Mouse (Mus musculus) liver, embryonic 16.5 days (tissue): ENCODE results near the gene Skp1a. TPM values are rescaled to one million over a fixed set of nuclear protein-coding genes. Genes with fewer than 3 reads are reported as not detected.

Source experiments
- ATAC-seq: fragments of 200-750 bp; cut with Nextera tagmentation; 2 replicates; pipeline ENCODE4 v1.8.0; 2017; ENCODE audit warnings: low read depth, mild to moderate bottlenecking, moderate number of reproducible peaks, moderate library complexity
- H3K27ac ChIP-seq: fragments of 300-500 bp; sonication (generic); 2 replicates; pipeline ENCODE4 v1.5.1; 2014; ENCODE audit warnings: mild to moderate bottlenecking, low read length
- H3K27me3 ChIP-seq: fragments of 300-500 bp; sonication (generic); 2 replicates; pipeline ENCODE4 v1.6.1; 2014; ENCODE audit warnings: low read depth, low read length, mixed read lengths; ENCODE audit not compliant: control insufficient read depth, insufficient read depth
- H3K36me3 ChIP-seq: fragments of 300-500 bp; sonication (generic); 2 replicates; pipeline ENCODE4 v1.6.1; 2014; ENCODE audit warnings: mild to moderate bottlenecking; ENCODE audit not compliant: control insufficient read depth, insufficient read depth
- H3K4me1 ChIP-seq: fragments of 300-500 bp; sonication (generic); 2 replicates; pipeline ENCODE4 v1.6.1; 2014; ENCODE audit warnings: low read depth, low read length, mixed read lengths; ENCODE audit not compliant: control insufficient read depth
- H3K4me2 ChIP-seq: fragments of 300-500 bp; sonication (generic); 2 replicates; pipeline ENCODE4 v1.6.1; 2014; ENCODE audit warnings: low read depth, low read length, mixed read lengths
- H3K4me3 ChIP-seq: fragments of 300-500 bp; sonication (generic); 2 replicates; pipeline ENCODE4 v1.5.1; 2014; ENCODE audit warnings: low read depth, mild to moderate bottlenecking, low read length
- H3K9ac ChIP-seq: fragments of 300-500 bp; sonication (generic); 2 replicates; pipeline ENCODE4 v1.6.1; 2014; ENCODE audit warnings: low read depth, low read length
- H3K9me3 ChIP-seq: fragments of 300-500 bp; sonication (generic); replicated peaks from 2 replicates; pipeline ENCODE4 v1.6.1; 2016; ENCODE audit warnings: low read length; ENCODE audit not compliant: control insufficient read depth
- WGBS: fragments of 180-500 bp; shearing (Covaris S2); extraction: QIAGEN DNeasy Blood & Tissue Kit; methylation state at CpG from one replicate; pipeline ENCODE4 v1.1.7; 2014; ENCODE audit not compliant: insufficient replicate concordance; 5-methylcytosine and 5-hydroxymethylcytosine counted together
- polyA plus RNA-seq: library from polyadenylated mRNA; unstranded; fragments of >200 nt; fragmentation: Nextera tagmentation; extraction: Ambion mirVana; gene quantifications from 2 replicates; pipeline ENCODE4 v1.2.1, GENCODE M21; 2015

Skp1a gene
- polyA plus RNA-seq, 1 experiment from 2014 or later, result 247 TPM

GRCm38 (mm10) chr11:52286301-52286957 is 54.6 kb downstream of the Skp1a start:
- no peaks in the 10 kb centered on the region for H3K9me3 ChIP-seq
- no peak overlapping the region for H3K9ac ChIP-seq

GRCm38 (mm10) chr11:52286958-52287305 is 55.1 kb downstream of the Skp1a start:
- no peak overlapping the region for H3K27ac ChIP-seq
- H3K4me2 ChIP-seq, result no peak overlapping the region
- ATAC-seq, result no peak
- peaks cover 6% of the 10 kb centered on the region for H3K4me1 ChIP-seq
- peaks cover 35% of the 10 kb centered on the region for H3K27me3 ChIP-seq
- WGBS, result 47% methylated on average over 4 of the region's 4 CpGs
- H3K9me3 ChIP-seq, result no peaks in the 10 kb centered on the region
- no peaks in the 10 kb centered on the region for H3K36me3 ChIP-seq
- no peak overlapping the region for H3K9ac ChIP-seq
- H3K4me3 ChIP-seq, result no peak overlapping the region

More at GRCm38 (mm10) chr11:52286301-52286957, 54.6 kb downstream of the Skp1a start:
- peaks cover 6% of the 10 kb centered on the region for H3K4me1 ChIP-seq
- H3K27ac ChIP-seq, result no peak overlapping the region
- H3K27me3 ChIP-seq, result peaks cover 40% of the 10 kb centered on the region
- no peak for ATAC-seq
- WGBS, result 52% methylated on average over 16 of the region's 16 CpGs
- H3K4me2 ChIP-seq, result no peak overlapping the region
- H3K4me3 ChIP-seq, result no peak overlapping the region
- H3K36me3 ChIP-seq, result no peaks in the 10 kb centered on the region

GRCm38 (mm10) chr11:52292346-52292745 is 60.6 kb downstream of the Skp1a start:
- 57% methylated on average over 7 of the region's 7 CpGs for WGBS
- no peak for ATAC-seq

GRCm38 (mm10) chr11:52292894-52293293 is 61.1 kb downstream of the Skp1a start:
- 51% methylated on average over 6 of the region's 6 CpGs for WGBS
- no peak for ATAC-seq
- no peaks in the 10 kb centered on the region for H3K4me1 ChIP-seq

More at GRCm38 (mm10) chr11:52292346-52292745, 60.6 kb downstream of the Skp1a start:
- no peaks in the 10 kb centered on the region for H3K4me1 ChIP-seq
- H3K4me2 ChIP-seq, result no peak overlapping the region
- no peaks in the 10 kb centered on the region for H3K9me3 ChIP-seq
- no peaks in the 10 kb centered on the region for H3K27me3 ChIP-seq
- H3K27ac ChIP-seq, result no peak overlapping the region
- H3K4me3 ChIP-seq, result no peak overlapping the region
- no peaks in the 10 kb centered on the region for H3K36me3 ChIP-seq
- H3K9ac ChIP-seq, result no peak overlapping the region

GRCm38 (mm10) chr11:52294103-52294502 is 62.3 kb downstream of the Skp1a start:
- Histone ChIP-seq H3K4me3 (no peak overlapping the region), H3K27me3 (no peaks in the 10 kb centered on the region), H3K4me1 (no peaks in the 10 kb centered on the region), H3K4me2 (no peak overlapping the region), H3K27ac (no peak overlapping the region), H3K36me3 (no peaks in the 10 kb centered on the region), H3K9ac (no peak overlapping the region), H3K9me3 (no peaks in the 10 kb centered on the region)
- WGBS, result 43% methylated on average over 9 of the region's 9 CpGs
- ATAC-seq, result no peak

More at GRCm38 (mm10) chr11:52292894-52293293, 61.1 kb downstream of the Skp1a start:
- Histone ChIP-seq H3K4me2 (no peak overlapping the region), H3K9me3 (no peaks in the 10 kb centered on the region), H3K27me3 (no peaks in the 10 kb centered on the region), H3K36me3 (no peaks in the 10 kb centered on the region), H3K27ac (no peak overlapping the region), H3K4me3 (no peak overlapping the region), H3K9ac (no peak overlapping the region)

Other genes starting within 250 kb of the Skp1a start
- 153 and 156 TPM in 2 replicates for gene Ube2b, start 231.2 kb upstream of the Skp1a start, polyA plus RNA-seq
- gene Cdkl3, start 227.8 kb upstream of the Skp1a start, polyA plus RNA-seq, result 0.84 and 0.96 TPM in 2 replicates
- 26.5 and 26.9 TPM in 2 replicates for gene Ppp2ca, start 133.3 kb upstream of the Skp1a start, polyA plus RNA-seq
- gene Olfr1373, start 86.5 kb upstream of the Skp1a start, polyA plus RNA-seq, result not detected in 2 replicates
- gene Olfr1371, start 18.0 kb upstream of the Skp1a start, polyA plus RNA-seq, result not detected in 2 replicates
- 0.74 and 1.0 TPM in 2 replicates for gene Tcf7, start 51.0 kb downstream of the Skp1a start, polyA plus RNA-seq
- 120 and 121 TPM in 2 replicates for gene Vdac1, start 128.9 kb downstream of the Skp1a start, polyA plus RNA-seq
- gene 9530068E07Rik, start 164.4 kb downstream of the Skp1a start, polyA plus RNA-seq, result 54.4 and 54.6 TPM in 2 replicates